ENCODE assay signal across 16 mouse cellular contexts in the genomic region with DNA sequence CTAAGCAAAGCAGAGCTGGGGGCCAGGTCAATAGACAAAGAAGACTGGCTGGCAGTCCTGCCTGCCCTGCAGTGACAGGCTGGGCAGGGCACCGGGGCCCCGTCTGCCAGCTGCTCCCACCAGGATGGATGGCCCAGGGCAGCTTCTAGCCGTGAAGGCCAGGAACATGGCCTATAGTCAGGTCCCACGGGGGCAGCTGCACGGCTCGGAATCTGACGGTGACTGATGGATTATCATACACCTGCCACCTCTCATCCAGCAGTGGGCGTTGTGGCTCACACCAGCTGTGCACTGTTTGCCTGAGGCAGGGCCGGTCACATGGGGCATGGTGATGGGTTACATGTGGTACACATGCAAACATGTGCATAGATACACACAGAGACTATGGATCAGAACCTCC.
DNase-seq lines count a peak whose midpoint lies in the region; ATAC-seq and TF ChIP-seq lines count a peak whose summit lies in the region.
"Had no signal": no experiment of that assay in that cellular context is flagged by ENCODE, and none has a peak within 500 bp of the region (broad histone marks: within the 10 kb centered on the region; RNA-seq: fewer than 3 reads in every experiment).

No protein-coding gene starts in this region.

- no peak overlapping the region for H3K4me3 ChIP-seq in intestine, embryonic 16.5 days (ENCODE audit: low read length)
- no peak overlapping the region for H3K4me3 ChIP-seq in stomach, postnatal 0 days (ENCODE audit: low read depth, low read length)
- H3K4me3 ChIP-seq: heart, embryonic 13.5 days had no signal

- H3K27me3 ChIP-seq in intestine, embryonic 16.5 days (replicated peaks; ENCODE audit: control insufficient read depth, insufficient read depth, low read length): no peaks in the 10 kb centered on the region
- no peaks in the 10 kb centered on the region for H3K27me3 ChIP-seq in stomach, postnatal 0 days (ENCODE audit: control insufficient read depth, insufficient read depth, low read length)

- intact Hi-C loops in left cerebral cortex, postnatal 4 days (cut with DNase I): no loop called here
- intact Hi-C loops in left cerebral cortex, postnatal 25 days (cut with DNase I): no loop called here

- peak; percentile 58 for DNase-seq in left cerebral cortex, postnatal 4 days
- no peak for DNase-seq in left cerebral cortex, adult 11 months (ENCODE audit: low spot score)
- DNase-seq in retina, postnatal 1 day: peak; percentile 52
- no peak for DNase-seq in retina, embryonic 14.5 days (ENCODE audit: low spot score)
- DNase-seq in stomach, postnatal 0 days (ENCODE audit: low spot score): no peak
- no peak for DNase-seq in left cerebral cortex, postnatal 25 days (ENCODE audit: low spot score in 2 of 2)
- DNase-seq: cerebellum, postnatal 36 days; gastrocnemius, postnatal 25 days; kidney, postnatal 4 days; lung, postnatal 4 days; spleen, adult 18-20 months; thymus, postnatal 25 days had no signal

- 52% methylated on average over 9 of the region's 9 CpGs for WGBS in intestine, embryonic 16.5 days
- WGBS in stomach, postnatal 0 days: 50% methylated on average over 9 of the region's 9 CpGs

- no peak overlapping the region for H3K27ac ChIP-seq in intestine, embryonic 16.5 days (ENCODE audit: low read length)
- no peak overlapping the region for H3K27ac ChIP-seq in stomach, postnatal 0 days (replicated peaks)
- H3K27ac ChIP-seq: heart, embryonic 13.5 days had no signal

- H3K36me3 ChIP-seq in intestine, embryonic 16.5 days (ENCODE audit: control insufficient read depth, insufficient read depth, low read length): no peaks in the 10 kb centered on the region
- H3K36me3 ChIP-seq in stomach, postnatal 0 days (ENCODE audit: control insufficient read depth, insufficient read depth, low read length): no peaks in the 10 kb centered on the region
- H3K36me3 ChIP-seq: heart, embryonic 13.5 days had no signal

- no peaks in the 10 kb centered on the region for H3K9me3 ChIP-seq in intestine, embryonic 16.5 days (ENCODE audit: control insufficient read depth, low read length)
- no peaks in the 10 kb centered on the region for H3K9me3 ChIP-seq in stomach, postnatal 0 days (ENCODE audit: control insufficient read depth, low read length)
- H3K9me3 ChIP-seq: heart, embryonic 13.5 days had no signal

- H3K9ac ChIP-seq in intestine, embryonic 16.5 days (ENCODE audit: low read depth, low read length): no peak overlapping the region
- no peak overlapping the region for H3K9ac ChIP-seq in stomach, postnatal 0 days (ENCODE audit: low read length)
- H3K9ac ChIP-seq: heart, embryonic 13.5 days had no signal

- peaks cover 14% of the 10 kb centered on the region for H3K4me1 ChIP-seq in intestine, embryonic 16.5 days (ENCODE audit: control insufficient read depth, insufficient read depth, low read length)
- no peaks in the 10 kb centered on the region for H3K4me1 ChIP-seq in stomach, postnatal 0 days (replicated peaks; ENCODE audit: control insufficient read depth, insufficient read depth)

- TF ChIP-seq CTCF in stomach, postnatal 0 days (IDR thresholded peaks at IDR 0.05; ENCODE audit: low read depth): peak; percentile 38

- TF ChIP-seq EP300 in stomach, postnatal 0 days (optimal IDR thresholded peaks at IDR 0.05): no peak

- H3K4me2 ChIP-seq in intestine, embryonic 16.5 days (ENCODE audit: low read depth, low read length): no peak overlapping the region
- no peak overlapping the region for H3K4me2 ChIP-seq in stomach, postnatal 0 days (replicated peaks; ENCODE audit: low read depth)
- H3K4me2 ChIP-seq: heart, embryonic 13.5 days had no signal

- ATAC-seq in intestine, embryonic 16.5 days: peak; percentile 43
- ATAC-seq in stomach, postnatal 0 days (ENCODE audit: low FRiP score, low TSS enrichment): 0 out of 2 replicates have a peak, but pooled peaks have one; percentile 22
- ATAC-seq in CD4-positive, CD25-positive, alpha-beta regulatory T cell, adult 4 months: no peak
- ATAC-seq: activated CD4-positive, CD25-positive, alpha-beta regulatory T cell, adult 4 months had no signal

Comparison
In these comparisons a context has a peak if more than half of its experiments do, and no peak if none do; other contexts are left out.
1. DNase-seq: peak in left cerebral cortex, postnatal 4 days (single experiment) and retina, postnatal 1 day (single experiment); none in left cerebral cortex, adult 11 months (single experiment), retina, embryonic 14.5 days (single experiment), stomach, postnatal 0 days (single experiment) and left cerebral cortex, postnatal 25 days (0 of 2).